Mouse (Mus musculus) heart, adult 2 months (tissue): Measurements from ENCODE around the gene Rflna. TPM values are rescaled to one million over a fixed set of nuclear protein-coding genes. Genes with fewer than 3 reads are reported as not detected.

Experiments used
- DNase-seq, 2 experiments: peaks; one replicate each; pipeline ENCODE4 v3.0.0; 2021
- H3K27ac ChIP-seq: fragments of 200-600 bp; 2 replicates; pipeline ENCODE4 v1.8.1; 2022
- H3K27me3 ChIP-seq: fragments of 200-500 bp; 2 replicates; pipeline ENCODE4 v1.6.1; 2012; ENCODE audit warnings: mild to moderate bottlenecking, low read length, inconsistent platforms, mixed read lengths; ENCODE audit not compliant: control insufficient read depth, insufficient read depth
- H3K36me3 ChIP-seq: fragments of 200-500 bp; 2 replicates; pipeline ENCODE4 v1.6.1; 2012; ENCODE audit warnings: low read length, inconsistent platforms; ENCODE audit not compliant: control insufficient read depth, insufficient read depth
- H3K4me1 ChIP-seq: fragments of 200-500 bp; 2 replicates; pipeline ENCODE4 v1.6.1; 2011; ENCODE audit warnings: low read length; ENCODE audit not compliant: control insufficient read depth, insufficient read depth
- H3K4me3 ChIP-seq: fragments of 200-600 bp; 2 replicates; pipeline ENCODE4 v1.8.1; 2022
- H3K79me2 ChIP-seq: fragments of 200-500 bp; replicated peaks from 2 replicates; pipeline ENCODE4 v1.6.1; 2012; ENCODE audit warnings: mild to moderate bottlenecking, inconsistent platforms, low read length, moderate library complexity, mixed read lengths; ENCODE audit not compliant: control insufficient read depth, insufficient read depth
- H3K9ac ChIP-seq: fragments of 200-500 bp; 2 replicates; pipeline ENCODE4 v1.6.1; 2012; ENCODE audit warnings: low read depth, mild to moderate bottlenecking, control low read depth, inconsistent platforms, low read length, mixed read lengths
- CTCF ChIP-seq: fragments of 200-600 bp; IDR thresholded peaks from 2 replicates; pipeline ENCODE4 v1.8.1; 2022; ENCODE audit warnings: antibody characterized with exemption, mild to moderate bottlenecking, moderate library complexity
- EP300 ChIP-seq: fragments of 200-500 bp; IDR thresholded peaks from 2 replicates; pipeline ENCODE4 v1.6.1; 2011; ENCODE audit warnings: low read depth, low read length, control low read depth; ENCODE audit not compliant: insufficient read depth
- POLR2A ChIP-seq: fragments of 200-500 bp; IDR thresholded peaks from 2 replicates; pipeline ENCODE4 v1.6.1; 2011; ENCODE audit warnings: mild to moderate bottlenecking, low read depth, low read length, control low read depth; ENCODE audit not compliant: insufficient read depth
- WGBS: fragments of 180-500 bp; shearing (Covaris S2); methylation state at CpG from one replicate; pipeline ENCODE4 v1.1.7; 2018; 5-methylcytosine and 5-hydroxymethylcytosine counted together
- intact Hi-C: fragments of 180-260 bp; cut with DNase I; formaldehyde crosslinking; loops from one replicate; pipeline ENCODE4 v1.15.1; 2025
- long read RNA-seq: library from polyadenylated mRNA; stranded (forward); transcript quantifications from one replicate; pipeline ENCODE4 v2.0.0, GENCODE M21; 2021
- polyA plus RNA-seq: library from polyadenylated mRNA; depleted of rRNA; stranded (reverse); fragments of >200 nt; gene quantifications from 2 replicates; pipeline ENCODE4 v1.2.3, GENCODE M21; 2012; rRNA removed
- total RNA-seq, 2 experiments: library from RNA; stranded (reverse); gene quantifications; 2 replicates each; pipeline ENCODE4 v1.2.3; 2021

Gene Rflna
- total RNA-seq = under 1 TPM; 0.13 to 0.39 TPM
- polyA plus RNA-seq = 0.78 and 0.85 TPM in 2 replicates
- long read RNA-seq = 0 reads

DNA sequence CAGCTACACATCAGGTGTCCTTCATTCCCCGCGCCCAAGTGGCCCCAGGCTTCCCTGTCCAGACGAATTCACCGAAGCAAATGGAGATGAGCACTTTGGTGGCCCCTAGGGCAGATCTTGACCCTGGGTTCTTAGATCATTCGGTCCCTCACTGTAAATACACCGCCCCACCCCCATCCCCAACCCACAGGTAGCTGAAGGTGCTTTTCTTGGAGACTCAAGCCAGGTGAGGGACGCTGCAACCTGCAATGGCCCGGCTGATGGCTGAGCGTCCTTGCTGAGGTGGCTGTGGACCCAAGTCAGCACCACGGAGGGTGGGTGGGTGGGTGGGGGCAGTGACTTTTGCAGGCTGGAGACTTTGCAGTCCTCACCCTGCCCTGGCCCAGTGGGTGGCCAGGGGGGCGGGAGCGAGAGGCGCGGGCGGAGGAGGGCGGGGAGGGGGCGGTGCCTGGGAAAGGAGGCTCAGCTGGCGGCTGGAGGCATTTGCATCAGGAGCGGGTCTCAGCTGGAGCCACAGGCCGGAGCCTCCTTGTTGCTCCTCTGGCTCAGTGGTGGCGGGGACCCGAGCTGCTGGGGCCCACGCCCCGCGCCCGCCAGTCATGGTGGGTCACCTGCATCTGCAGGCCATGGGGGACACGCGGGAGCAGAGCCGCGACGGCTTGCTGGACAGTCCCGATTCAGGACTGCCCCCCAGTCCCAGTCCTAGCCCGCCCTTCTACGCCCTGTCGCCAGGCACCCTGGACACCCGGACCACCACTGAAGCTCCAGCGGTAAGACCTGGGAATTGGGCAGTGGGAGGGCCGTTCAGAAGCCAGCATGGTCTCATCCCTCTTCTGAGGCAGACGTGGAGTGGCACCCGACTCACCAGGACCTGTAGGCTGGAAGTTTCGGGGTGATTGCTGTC lies at the start of gene Rflna:
Gene Rflna (plus strand): TSS at position 253 of the 904 bp plus-strand sequence.
- Histone ChIP-seq H3K79me2 (no peaks in the 10 kb centered on the region), H3K4me1 (no peaks in the 10 kb centered on the region), H3K36me3 (no peaks in the 10 kb centered on the region), H3K27ac (no peak within 1 kb of the TSS), H3K27me3 (peaks cover 7% of the 10 kb centered on the region), H3K9ac (peak within 1 kb of the TSS; percentile 42), H3K4me3 (no peak within 1 kb of the TSS)
- DNase-seq = no peak
- intact Hi-C loops = no loop called here
- TF ChIP-seq CTCF = no peak
- no peak for TF ChIP-seq POLR2A
- no peak for TF ChIP-seq EP300
- 7% methylated on average over 41 of the region's 41 CpGs for WGBS

DNA sequence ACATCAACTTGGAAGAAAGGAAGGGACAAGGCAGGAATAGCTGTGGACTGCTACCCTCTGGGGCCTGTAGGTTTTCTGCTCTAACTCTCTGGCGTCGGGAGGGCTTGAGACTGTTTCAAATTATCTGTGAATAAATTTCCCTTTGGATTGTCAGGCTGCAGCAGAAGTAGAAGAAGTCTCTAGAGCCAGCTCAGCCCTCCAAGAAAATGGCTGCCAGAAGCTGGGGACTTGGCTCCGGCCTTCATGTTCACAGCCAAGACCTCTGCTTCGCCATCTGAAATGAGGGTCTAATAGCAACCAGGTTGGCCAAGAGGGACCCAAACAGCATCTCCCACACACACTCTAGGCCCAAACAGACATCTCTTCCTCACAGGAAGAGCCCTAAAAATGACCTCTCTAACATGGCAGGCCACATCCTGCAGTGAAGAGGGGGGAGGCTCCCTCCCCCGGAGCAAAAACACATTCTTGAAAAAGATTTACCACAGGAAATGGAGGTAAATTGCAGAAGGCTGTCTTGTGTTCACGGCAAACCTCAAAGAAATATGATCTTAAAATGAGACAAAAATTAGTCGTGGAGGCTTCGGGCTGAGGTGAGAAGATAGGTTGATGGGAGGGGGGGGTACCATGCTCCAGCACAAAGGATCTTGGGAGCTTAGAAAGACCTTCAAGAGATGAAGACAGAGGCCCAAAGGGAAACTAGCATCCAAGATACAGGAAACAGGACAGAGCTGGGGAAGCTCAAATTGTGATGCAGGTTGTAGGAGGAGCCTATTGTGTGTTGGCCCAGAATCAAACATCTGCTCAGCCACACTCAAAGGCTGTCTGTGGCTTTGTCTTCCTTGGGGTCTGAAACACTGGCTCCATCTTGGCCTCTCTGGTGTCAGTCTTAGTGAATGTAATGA lies 48.4 kb upstream of the Rflna start:
- Histone ChIP-seq H3K4me1 (peaks cover 1% of the 10 kb centered on the region), H3K27me3 (no peaks in the 10 kb centered on the region), H3K9ac (no peak overlapping the region), H3K79me2 (no peaks in the 10 kb centered on the region), H3K36me3 (no peaks in the 10 kb centered on the region), H3K27ac (peak overlapping the region; percentile 45), H3K4me3 (no peak overlapping the region)
- no peak for TF ChIP-seq CTCF
- no peak for TF ChIP-seq POLR2A
- TF ChIP-seq EP300 = no peak
- intact Hi-C loops = no loop called here
- 52% methylated on average over 8 of the region's 8 CpGs for WGBS
- peak in 1 of 2 experiments; percentile 22 for DNase-seq

DNA sequence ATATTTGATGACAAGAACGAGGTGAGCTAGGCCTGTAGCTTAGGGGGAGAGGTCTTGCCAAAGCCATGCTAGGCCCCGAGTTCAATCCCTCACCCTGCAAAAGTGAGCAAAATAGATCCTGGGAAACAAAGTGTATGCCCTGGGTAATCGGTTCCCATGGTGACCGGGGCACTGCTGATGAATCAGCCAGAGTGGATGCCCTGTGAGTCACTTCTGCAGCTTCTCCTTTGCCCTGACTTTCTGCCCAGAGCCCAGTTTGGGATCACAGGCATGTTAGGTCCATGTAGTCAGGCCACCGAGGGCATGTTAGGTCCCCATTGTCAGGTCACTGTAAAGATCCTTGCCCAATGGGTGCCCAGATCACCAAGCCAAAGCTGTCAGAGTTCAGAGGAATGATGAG lies 45.5 kb upstream of the Rflna start:
- H3K79me2 ChIP-seq = no peaks in the 10 kb centered on the region
- no peak overlapping the region for H3K27ac ChIP-seq
- peaks cover 9% of the 10 kb centered on the region for H3K4me1 ChIP-seq
- H3K36me3 ChIP-seq = no peaks in the 10 kb centered on the region
- 87% methylated on average over 5 of the region's 5 CpGs for WGBS
- H3K9ac ChIP-seq = no peak overlapping the region
- intact Hi-C loops = no loop called here
- DNase-seq = no peak
- TF ChIP-seq EP300 (no peak), CTCF (no peak)
- H3K27me3 ChIP-seq = no peaks in the 10 kb centered on the region
- no peak overlapping the region for H3K4me3 ChIP-seq

DNA sequence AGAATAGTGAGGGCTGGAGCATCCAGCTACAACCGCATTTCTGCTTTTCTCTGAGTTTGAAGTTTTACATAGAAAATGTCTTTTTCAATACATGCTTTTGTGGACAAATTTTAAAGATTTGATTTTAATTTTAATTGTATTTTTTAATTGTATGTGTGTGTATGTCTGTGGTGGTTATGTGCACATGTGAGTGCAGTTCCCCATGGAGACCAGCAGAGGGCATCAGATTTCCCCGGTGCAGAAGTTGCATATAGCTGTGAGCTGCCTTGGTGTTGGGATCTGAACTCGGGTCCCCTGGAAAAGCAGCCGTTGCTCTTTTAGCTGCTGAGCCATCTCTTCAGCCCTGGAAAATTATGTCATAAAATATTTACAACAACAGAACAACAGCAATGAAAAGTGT lies 43.9 kb upstream of the Rflna start:
- Histone ChIP-seq H3K27ac (no peak overlapping the region), H3K9ac (no peak overlapping the region), H3K4me3 (no peak overlapping the region), H3K4me1 (peaks cover 15% of the 10 kb centered on the region), H3K79me2 (no peaks in the 10 kb centered on the region), H3K36me3 (no peaks in the 10 kb centered on the region), H3K27me3 (no peaks in the 10 kb centered on the region)
- TF ChIP-seq POLR2A (no peak), CTCF (peak; percentile 51), EP300 (no peak)
- intact Hi-C loops = no loop called here
- DNase-seq = no peak
- 98% methylated on average over 4 of the region's 4 CpGs for WGBS

DNA sequence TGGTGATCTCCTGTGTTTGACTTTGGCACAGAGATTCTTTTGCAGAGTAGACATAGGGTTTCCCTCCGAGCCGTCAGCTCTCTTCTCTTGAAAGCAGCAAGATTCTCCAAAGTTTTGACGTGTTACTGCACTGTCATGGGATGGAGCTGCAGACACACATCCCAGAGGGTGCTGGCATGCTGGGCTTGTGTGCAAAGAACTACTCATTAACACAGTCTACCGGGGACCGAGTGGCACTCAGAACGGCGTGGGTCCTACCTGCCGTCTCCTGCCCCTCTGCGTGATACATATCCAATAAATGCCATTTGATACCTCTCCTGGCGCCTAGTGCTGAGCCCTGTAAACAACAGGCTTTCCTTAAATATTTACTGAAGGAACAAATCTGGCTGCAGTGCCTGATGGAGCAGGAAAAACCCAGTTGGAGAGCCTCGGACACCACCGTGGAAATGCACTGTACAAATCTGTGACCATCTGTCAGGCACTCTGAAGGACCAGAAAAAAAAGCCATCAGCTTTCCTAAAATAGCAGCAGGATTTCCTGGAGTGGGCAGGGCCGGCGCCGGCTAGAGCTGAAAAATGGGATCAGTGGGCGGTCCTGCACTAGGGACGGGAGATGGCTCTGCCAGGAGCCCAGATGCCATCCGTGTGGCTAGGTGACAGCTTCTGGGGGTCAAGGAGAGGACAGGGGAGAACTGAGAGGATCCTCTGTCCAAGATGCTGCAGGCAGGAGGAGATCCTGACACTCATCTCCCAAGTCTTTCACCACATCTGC lies 42.7 kb upstream of the Rflna start:
- H3K36me3 ChIP-seq = no peaks in the 10 kb centered on the region
- H3K27me3 ChIP-seq = no peaks in the 10 kb centered on the region
- peaks cover 13% of the 10 kb centered on the region for H3K4me1 ChIP-seq
- H3K4me3 ChIP-seq = peak overlapping the region; percentile 28
- TF ChIP-seq EP300 = peak; percentile 91
- TF ChIP-seq CTCF = peak; percentile 20; the same call in 1 of the 2 replicates
- peak; percentile 23; the same call in 1 of the 2 replicates for TF ChIP-seq POLR2A
- intact Hi-C loops = loop anchor here (2.0 kb wide), 1 partner anchor 32 kb away; no protein-coding TSS in a partner anchor
- peak overlapping the region; percentile 75 for H3K27ac ChIP-seq
- 10% methylated on average over 18 of the region's 18 CpGs for WGBS
- peak; percentile 78 to 85 for DNase-seq
- H3K9ac ChIP-seq = 0 out of 2 replicates have a peak overlapping the region, but pooled peaks have one; percentile 25
- no peaks in the 10 kb centered on the region for H3K79me2 ChIP-seq
